Mouse (Mus musculus) B cell, adult 2 months (primary cell): ENCODE data around the gene Pnpla1.

ENCODE experiments used
- DNase-seq, 2 experiments: peaks; one replicate each; pipeline ENCODE4 v3.0.0; 2022

Pnpla1 gene

DNA sequence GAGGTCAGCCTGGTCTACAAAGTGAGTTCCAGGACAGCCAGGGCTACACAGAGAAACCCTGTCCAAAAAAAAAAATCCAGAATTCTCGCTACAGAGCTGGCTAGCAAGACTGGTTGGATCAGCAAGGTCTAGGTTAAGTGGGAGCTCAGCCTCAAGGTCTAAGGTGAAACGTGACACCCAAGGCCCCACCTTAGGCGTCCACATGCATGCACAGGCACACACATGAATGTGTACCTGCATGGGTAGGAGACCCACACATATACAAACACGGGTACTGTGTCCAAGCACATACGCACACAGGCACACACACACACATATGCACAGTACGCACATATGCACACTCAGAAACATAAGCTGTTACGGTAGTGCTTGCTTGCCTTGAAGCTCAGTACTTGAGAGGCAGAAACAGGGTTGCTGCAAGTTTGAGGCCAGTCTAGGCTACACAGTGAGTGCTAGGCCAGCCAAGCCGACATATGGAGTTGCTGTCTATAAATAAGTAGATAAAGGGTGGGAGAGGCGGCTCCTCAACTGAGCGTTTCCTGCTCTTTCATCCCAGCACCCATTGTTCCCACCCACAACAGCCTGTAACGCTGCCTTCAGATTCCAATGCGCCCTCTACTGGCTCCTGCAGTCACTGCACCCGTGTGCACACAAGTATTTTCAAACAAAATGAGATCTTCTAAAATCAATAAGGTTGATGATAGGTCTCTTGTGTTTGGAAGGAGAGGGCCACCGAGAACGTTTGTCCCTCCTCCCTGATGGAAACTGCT, 68.8 kb downstream of the Pnpla1 start:
- peak; percentile 62 to 64 for DNase-seq

DNA sequence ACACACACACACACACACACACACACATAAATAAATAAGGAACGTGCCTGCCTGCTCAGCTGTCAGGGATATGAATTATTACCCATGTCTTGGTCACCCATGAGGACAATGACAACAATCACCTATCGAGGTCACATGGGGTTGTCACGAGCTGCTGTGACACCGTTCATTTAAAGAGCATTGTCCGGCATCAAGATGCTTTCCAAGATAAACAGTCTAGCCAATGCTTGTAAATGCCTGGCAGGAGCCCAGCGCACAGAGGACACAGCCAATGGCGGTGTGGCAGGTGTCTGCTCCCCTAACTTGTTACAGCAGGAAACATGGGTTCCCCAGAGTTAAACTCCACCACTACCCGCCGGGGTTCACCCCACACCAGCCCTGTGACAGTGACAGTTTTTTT, 69.8 kb downstream of the Pnpla1 start:
- no peak for DNase-seq

DNA sequence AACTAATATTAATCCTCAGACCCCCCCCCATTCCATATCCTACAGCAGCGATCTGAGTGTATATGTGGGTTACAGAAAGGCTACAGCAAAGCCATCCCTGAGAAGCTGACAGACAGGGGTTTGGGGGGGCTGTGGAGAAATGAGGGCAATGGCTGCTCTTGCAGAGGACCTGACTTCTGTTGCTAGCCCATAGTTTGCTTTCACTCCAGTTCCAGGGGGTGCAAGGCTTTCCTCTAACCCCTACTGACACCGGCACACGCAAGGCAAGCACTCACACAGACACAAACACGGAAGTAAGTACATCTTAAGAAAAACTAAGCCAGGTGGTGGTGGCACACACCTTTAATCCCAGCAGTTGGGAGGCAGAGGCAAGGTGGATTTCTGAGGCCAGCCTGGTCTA, 71.2 kb downstream of the Pnpla1 start:
- no peak for DNase-seq

DNA sequence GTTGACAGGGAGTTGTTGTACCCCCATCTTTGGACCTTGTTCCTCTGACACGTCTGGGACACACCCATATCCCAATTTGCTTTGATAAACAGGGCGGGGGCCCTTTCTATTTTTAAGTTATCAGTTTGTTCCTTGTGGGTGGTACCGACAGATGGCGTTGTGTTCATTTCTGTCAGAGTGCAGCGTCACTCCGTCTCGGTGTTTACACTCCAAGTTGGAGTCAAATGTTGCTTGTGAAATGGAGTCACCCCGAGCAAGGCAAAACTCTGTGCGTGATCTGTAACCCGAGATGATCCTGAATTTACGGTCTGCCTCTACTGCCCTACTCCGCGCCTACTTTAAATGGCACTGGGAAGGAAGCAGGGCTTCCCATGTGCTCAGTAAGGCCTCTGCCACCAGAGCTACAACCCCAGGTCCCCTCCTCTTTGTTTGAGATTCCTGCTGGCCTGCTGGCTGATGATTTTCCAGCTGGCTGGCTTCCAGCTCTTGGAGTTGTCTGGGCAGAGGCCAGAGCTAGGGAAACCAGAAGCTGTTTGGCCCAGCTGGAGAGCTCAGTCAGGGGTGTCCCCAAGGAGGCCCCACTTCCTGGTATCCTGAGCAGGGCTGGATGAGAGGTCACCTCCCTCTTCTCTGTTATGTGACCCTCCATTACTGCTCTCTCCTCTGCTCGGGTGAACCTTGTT, 72.3 kb downstream of the Pnpla1 start:
- DNase-seq: peak in 1 of 2 experiments; percentile 33

DNA sequence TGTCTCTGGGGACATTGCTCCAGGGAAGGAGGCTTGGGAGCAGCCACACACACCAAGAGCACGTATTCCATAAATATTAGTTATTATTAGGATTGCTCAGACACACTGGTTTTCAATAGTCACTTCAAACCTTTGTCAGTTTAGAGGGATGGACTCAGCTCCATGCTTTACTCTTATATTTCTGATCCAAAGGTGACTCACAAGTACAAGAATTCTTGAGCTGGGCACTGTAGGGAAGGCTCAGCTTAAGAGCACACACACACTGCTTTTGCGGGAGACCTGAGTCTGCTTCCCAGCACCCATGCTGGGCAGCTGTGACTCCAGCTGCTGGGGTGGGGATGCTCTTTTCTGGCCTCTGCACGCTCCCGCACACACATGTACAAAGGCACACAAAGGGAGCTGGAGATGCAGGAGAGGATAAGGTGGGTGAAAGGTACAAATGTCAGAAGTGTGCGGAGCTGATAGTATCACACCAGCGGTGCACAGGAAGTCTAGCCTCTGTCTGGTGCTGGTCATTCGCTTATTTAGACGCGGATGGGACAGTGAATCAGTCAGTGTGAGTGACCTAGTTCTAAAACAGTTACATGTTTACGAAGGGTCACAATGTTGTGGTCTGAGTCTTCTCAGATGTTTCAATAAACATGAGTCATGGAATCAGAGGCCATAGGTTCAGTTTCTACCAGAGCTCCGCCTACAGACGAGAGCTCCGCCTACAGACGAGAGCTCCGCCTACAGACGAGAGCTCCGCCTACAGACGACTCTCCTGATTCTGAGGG, 73.4 kb downstream of the Pnpla1 start:
- DNase-seq: no peak

DNA sequence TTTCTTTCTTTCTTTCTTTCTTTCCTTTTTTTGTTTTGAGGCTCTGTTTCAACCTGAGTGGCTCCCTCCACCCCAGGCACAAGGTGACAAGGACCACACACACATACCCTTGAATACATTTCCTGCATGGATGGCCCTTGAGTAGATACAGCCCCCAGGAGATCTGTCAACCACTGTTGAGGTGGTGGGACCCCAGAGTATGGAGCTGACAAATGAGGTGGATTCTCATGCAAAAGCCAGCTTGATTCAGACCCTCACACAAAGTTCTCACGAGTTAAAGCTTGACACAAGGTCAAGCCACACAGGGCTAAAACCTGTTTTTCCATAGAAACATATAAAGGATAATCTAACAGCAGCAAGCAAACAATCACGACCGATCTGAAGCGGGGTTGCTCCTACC, 74.1 kb downstream of the Pnpla1 start:
- DNase-seq: no peak

DNA sequence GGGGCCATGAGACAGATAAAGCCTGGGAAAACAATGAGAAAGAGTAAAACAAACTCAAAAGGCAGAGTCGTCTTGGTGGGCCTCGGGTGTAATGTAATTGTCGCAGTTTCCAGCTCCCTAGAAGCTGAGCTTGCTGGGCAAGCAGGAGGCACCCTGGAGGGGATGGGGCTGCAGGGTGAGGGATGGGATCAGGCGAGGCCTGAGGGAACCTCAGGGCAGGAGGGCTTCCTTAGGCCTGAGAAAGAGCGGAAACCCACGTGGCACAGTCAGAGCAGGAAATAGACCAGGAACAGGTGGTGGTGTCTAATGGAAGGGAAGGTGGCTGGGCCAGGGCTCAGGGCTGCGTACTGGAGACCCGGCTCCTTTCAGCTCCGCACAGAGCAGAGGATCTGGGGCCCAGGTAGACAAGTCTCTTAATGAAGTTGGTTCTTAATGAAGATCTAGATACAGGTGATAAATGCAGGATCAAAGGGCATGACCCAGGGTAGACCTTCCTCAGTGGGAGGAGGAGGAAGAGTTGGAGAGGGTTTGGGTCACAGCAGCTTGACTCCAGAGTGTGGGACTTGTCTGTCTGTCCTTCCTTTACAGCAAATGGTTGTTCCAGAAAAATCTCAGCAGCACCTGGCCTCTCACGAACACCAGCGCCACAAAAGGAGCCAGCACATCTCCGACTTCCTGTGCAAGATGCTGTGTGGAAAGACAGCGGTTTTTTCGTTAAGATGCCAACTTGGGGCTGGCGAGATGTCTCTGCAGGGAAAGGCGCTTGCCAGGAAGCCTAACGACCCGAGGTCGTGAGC, 76.1 kb downstream of the Pnpla1 start:
- no peak for DNase-seq

DNA sequence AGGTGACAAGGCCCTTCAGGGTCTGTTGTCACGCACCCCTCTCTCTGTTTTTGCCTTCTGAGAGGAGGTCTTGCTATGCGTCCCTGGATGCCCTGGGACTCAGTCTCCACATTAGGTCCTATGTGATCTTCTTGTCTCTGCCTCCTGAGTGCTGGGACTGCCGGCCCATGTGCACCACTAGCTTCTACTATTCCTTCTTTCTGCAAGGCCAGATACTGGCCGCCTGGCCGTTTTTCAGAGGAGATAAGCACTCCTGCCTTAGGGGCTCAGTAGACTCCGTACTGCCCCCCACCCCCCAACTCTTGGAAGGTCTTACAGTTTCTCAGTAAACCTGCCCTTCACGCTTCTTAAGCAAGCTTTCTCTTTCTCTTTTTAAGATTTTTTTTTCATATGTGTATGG, 77.9 kb downstream of the Pnpla1 start:
- DNase-seq: no peak

DNA sequence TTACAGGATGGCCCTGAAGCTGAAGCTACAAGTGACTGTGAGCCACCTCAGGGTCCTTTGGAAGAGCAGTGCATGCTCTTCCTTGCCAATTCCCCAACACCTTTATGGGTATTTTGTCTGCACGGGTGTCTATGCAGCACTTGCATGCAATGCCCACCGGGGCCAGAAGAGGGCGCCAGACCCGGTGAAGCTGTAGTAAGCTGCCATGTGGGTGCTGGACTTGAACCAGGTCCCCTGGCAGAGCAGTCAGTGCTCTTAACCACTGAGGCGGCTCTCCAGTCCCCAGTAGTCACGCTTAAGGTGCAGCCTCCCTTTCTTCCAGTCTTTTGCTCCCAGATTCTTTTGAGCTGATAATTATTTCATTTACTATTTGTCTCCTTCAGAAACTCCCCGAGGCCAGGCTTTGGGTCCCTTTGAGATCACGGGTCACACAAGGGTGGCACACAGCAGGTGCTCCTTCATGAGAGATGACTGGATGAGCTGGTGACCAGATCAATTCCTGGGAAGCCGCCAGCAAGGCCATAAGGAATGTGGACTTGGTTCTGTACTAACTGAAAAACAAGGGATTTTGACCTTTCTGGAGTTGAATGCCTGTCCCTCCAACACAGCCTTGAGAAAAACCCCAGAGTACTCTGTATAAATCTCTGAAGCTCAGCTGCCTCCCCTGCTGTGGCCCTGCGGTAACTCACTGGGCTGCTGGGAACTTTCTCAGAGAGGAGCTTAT, 78.6 kb downstream of the Pnpla1 start:
- DNase-seq: peak; percentile 85 to 86
